Mouse (Mus musculus): ENCODE results near the gene Pml. TPM values are rescaled to one million over a fixed set of nuclear protein-coding genes. Genes with fewer than 3 reads are reported as not detected.
A peak's percentile ranks its signal among the peaks of the same experiment; 100 is the strongest.

Gene Pml
- 5.6 and 8.2 TPM in 2 replicates for polyA plus RNA-seq (2016; fragmentation: Nextera tagmentation; extraction: Ambion mirVana)

GRCm38 (mm10) chr9:58249592-58250192, at the start of gene Pml:
TSS of gene Pml (minus strand) at chr9:58249786.
- H3K36me3 ChIP-seq: no peaks in the 10 kb centered on the region
- peak within 1 kb of the TSS; percentile 62 for H3K4me2 ChIP-seq (replicated peaks)
- H3K9me3 ChIP-seq: no peaks in the 10 kb centered on the region
- H3K27ac ChIP-seq: no peak within 1 kb of the TSS
- H3K4me3 ChIP-seq: peak within 1 kb of the TSS; percentile 32
- H3K27me3 ChIP-seq (replicated peaks): no peaks in the 10 kb centered on the region
- H3K9ac ChIP-seq: peak within 1 kb of the TSS; percentile 53
- no peak for ATAC-seq (ENCODE audit: low FRiP score, low read depth)
- H3K4me1 ChIP-seq: peaks cover 16% of the 10 kb centered on the region
- 2% methylated on average over 16 of the region's 16 CpGs for WGBS

DNA sequence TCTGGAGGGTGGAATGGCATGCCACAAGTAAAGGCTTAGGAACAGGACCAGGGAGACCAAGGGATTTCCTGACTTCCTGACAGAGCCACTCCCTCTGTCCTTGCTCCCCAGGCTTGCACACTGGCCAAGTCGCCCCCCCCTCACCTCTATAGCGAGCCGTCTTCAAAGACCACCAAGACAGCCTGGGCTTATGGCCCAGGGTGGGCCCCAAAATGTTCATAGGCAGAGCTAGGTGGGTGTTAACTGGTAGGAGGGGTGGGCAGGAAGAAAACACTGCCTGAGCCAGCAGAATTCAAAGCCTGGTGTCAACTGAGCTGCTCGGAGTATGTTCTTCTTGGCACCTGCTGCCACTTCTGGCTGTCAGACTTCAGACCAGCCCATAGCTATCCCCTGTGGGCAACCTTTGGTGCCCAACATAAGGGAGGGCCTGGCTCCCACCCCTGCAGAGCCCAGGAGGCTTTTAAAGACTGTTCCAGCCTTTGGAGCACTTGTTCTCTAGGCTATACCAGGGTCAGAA, 48.4 kb upstream of the Pml start:
- Histone ChIP-seq H3K4me2 (replicated peaks) (no peak overlapping the region), H3K27ac (no peak overlapping the region), H3K9ac (no peak overlapping the region), H3K4me1 (no peaks in the 10 kb centered on the region), H3K27me3 (replicated peaks) (no peaks in the 10 kb centered on the region), H3K9me3 (no peaks in the 10 kb centered on the region), H3K4me3 (no peak overlapping the region), H3K36me3 (no peaks in the 10 kb centered on the region)
- 85% methylated on average over 4 of the region's 4 CpGs for WGBS
- no peak for ATAC-seq (ENCODE audit: low FRiP score, low read depth)

- H3K4me2 ChIP-seq (replicated peaks): no peak overlapping the region
- H3K27me3 ChIP-seq (replicated peaks): no peaks in the 10 kb centered on the region
- H3K9ac ChIP-seq: no peak overlapping the region
- no peak for ATAC-seq (ENCODE audit: low FRiP score, low read depth)
- H3K36me3 ChIP-seq: no peaks in the 10 kb centered on the region
- H3K4me3 ChIP-seq: no peak overlapping the region
- 89% methylated on average over 6 of the region's 6 CpGs for WGBS
- no peak overlapping the region for H3K27ac ChIP-seq
- H3K9me3 ChIP-seq: no peaks in the 10 kb centered on the region
- H3K4me1 ChIP-seq: no peaks in the 10 kb centered on the region
These were observed 47.5 kb upstream of the Pml start for GRCm38 (mm10) chr9:58297065-58297464.

- H3K4me1 ChIP-seq: no peaks in the 10 kb centered on the region
- H3K36me3 ChIP-seq: no peaks in the 10 kb centered on the region
- H3K9ac ChIP-seq: no peak overlapping the region
- H3K4me2 ChIP-seq (replicated peaks): no peak overlapping the region
- H3K9me3 ChIP-seq: no peaks in the 10 kb centered on the region
- H3K27ac ChIP-seq: no peak overlapping the region
- H3K27me3 ChIP-seq (replicated peaks): no peaks in the 10 kb centered on the region
- ATAC-seq (ENCODE audit: low FRiP score, low read depth): no peak
- no peak overlapping the region for H3K4me3 ChIP-seq
- 35% methylated on average over 9 of the region's 9 CpGs for WGBS
These were observed 46.3 kb upstream of the Pml start for GRCm38 (mm10) chr9:58295766-58296361.

DNA sequence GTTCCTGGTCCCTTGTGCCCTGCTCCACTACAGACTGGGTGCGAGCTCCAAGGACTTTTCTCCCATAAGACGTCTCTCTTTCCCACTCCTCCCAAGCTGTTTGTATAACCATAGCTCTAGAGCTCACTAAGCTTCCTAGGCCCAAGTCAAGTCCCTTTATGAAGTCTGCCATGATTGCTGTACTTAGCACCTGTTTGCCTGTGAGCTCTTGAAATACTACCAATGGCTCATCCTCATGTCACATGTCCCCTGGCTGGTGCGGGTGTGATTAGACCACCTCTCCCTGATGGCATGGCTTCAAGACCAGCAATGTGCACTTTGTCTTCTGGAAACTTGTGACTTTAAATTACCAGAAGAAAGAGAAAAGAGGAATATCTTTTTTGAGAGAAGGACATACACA, 45.8 kb upstream of the Pml start:
- no peak overlapping the region for H3K4me3 ChIP-seq
- no peaks in the 10 kb centered on the region for H3K36me3 ChIP-seq
- 81% methylated on average over 3 of the region's 3 CpGs for WGBS
- H3K9ac ChIP-seq: no peak overlapping the region
- no peaks in the 10 kb centered on the region for H3K9me3 ChIP-seq
- no peaks in the 10 kb centered on the region for H3K4me1 ChIP-seq
- no peak for ATAC-seq (ENCODE audit: low FRiP score, low read depth)
- H3K27ac ChIP-seq: no peak overlapping the region
- H3K27me3 ChIP-seq (replicated peaks): no peaks in the 10 kb centered on the region
- H3K4me2 ChIP-seq (replicated peaks): no peak overlapping the region

GRCm38 (mm10) chr9:58294527-58294926, 44.9 kb upstream of the Pml start:
- WGBS: 55% methylated on average over 7 of the region's 7 CpGs
- H3K27me3 ChIP-seq (replicated peaks): no peaks in the 10 kb centered on the region
- no peaks in the 10 kb centered on the region for H3K9me3 ChIP-seq
- no peak overlapping the region for H3K9ac ChIP-seq
- no peak overlapping the region for H3K4me3 ChIP-seq
- H3K27ac ChIP-seq: no peak overlapping the region
- no peaks in the 10 kb centered on the region for H3K36me3 ChIP-seq
- no peaks in the 10 kb centered on the region for H3K4me1 ChIP-seq
- no peak overlapping the region for H3K4me2 ChIP-seq (replicated peaks)
- ATAC-seq (ENCODE audit: low FRiP score, low read depth): no peak

DNA sequence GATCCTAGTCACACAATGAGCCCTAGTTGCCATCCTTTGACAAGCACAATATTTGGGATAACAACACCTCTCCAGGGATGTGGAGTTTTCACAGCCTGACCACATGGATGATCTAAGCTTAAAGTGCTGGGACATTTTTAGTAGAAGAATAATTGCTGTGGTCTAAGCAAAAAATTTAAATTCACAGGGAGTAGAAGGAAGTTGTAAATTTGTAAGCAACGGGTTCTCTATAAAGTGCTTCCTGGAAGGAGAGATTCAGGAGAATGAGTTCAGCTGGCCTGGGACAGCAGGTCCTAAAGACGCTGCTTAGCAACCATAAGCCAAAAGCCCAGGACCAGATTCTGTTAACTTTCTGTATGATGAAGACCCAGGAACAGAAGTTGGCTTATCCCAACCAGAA, 40.3 kb upstream of the Pml start:
- H3K9me3 ChIP-seq: no peaks in the 10 kb centered on the region
- H3K4me3 ChIP-seq: no peak overlapping the region
- H3K36me3 ChIP-seq: no peaks in the 10 kb centered on the region
- ATAC-seq (ENCODE audit: low FRiP score, low read depth): no peak
- no peaks in the 10 kb centered on the region for H3K4me1 ChIP-seq
- no peak overlapping the region for H3K4me2 ChIP-seq (replicated peaks)
- H3K27me3 ChIP-seq (replicated peaks): no peaks in the 10 kb centered on the region
- H3K27ac ChIP-seq: no peak overlapping the region
- WGBS: 86% methylated on average over 2 of the region's 2 CpGs
- no peak overlapping the region for H3K9ac ChIP-seq

GRCm38 (mm10) chr9:58289090-58289489, 39.5 kb upstream of the Pml start:
- WGBS: 87% methylated on average over 1 of the region's 1 CpGs
- Histone ChIP-seq H3K27ac (no peak overlapping the region), H3K4me1 (no peaks in the 10 kb centered on the region), H3K4me3 (no peak overlapping the region), H3K9me3 (no peaks in the 10 kb centered on the region), H3K27me3 (replicated peaks) (no peaks in the 10 kb centered on the region), H3K9ac (no peak overlapping the region), H3K36me3 (no peaks in the 10 kb centered on the region), H3K4me2 (replicated peaks) (no peak overlapping the region)
- ATAC-seq (ENCODE audit: low FRiP score, low read depth): no peak

DNA sequence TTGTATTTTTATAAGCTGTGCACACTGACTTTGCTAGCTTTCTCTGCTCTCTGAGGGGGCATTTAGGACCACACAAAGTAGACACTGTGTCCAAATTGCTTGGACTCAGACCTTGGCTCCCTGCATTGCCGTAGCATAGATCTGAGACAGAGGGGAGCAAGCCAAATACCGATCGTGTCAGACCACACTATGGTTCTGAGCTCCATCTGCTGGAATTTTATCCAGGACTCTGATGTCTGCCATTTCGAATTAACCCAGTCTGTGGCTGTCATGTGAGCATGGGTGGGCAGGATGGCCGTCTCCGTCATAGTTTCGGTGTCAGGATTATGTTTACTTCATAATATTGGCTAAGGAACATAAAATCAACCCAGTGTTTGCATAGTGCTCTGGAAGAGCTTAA, 33.8 kb upstream of the Pml start:
- Histone ChIP-seq H3K4me3 (no peak overlapping the region), H3K4me2 (replicated peaks) (no peak overlapping the region), H3K9me3 (no peaks in the 10 kb centered on the region), H3K4me1 (0 out of 2 replicates have a peak, but pooled peaks cover 3% of the 10 kb centered on the region), H3K27ac (no peak overlapping the region), H3K27me3 (replicated peaks) (no peaks in the 10 kb centered on the region), H3K9ac (no peak overlapping the region), H3K36me3 (no peaks in the 10 kb centered on the region)
- WGBS: 80% methylated on average over 7 of the region's 7 CpGs
- no peak for ATAC-seq (ENCODE audit: low FRiP score, low read depth)

GRCm38 (mm10) chr9:58281597-58281996, 32.0 kb upstream of the Pml start:
- Histone ChIP-seq H3K27ac (no peak overlapping the region), H3K4me1 (0 out of 2 replicates have a peak, but pooled peaks cover 3% of the 10 kb centered on the region), H3K4me2 (replicated peaks) (no peak overlapping the region), H3K27me3 (replicated peaks) (no peaks in the 10 kb centered on the region), H3K36me3 (no peaks in the 10 kb centered on the region), H3K4me3 (no peak overlapping the region), H3K9me3 (no peaks in the 10 kb centered on the region), H3K9ac (no peak overlapping the region)
- no peak for ATAC-seq (ENCODE audit: low FRiP score, low read depth)
- WGBS: 49% methylated on average over 3 of the region's 3 CpGs

GRCm38 (mm10) chr9:58280259-58281109, 30.9 kb upstream of the Pml start:
- 0 out of 2 replicates have a peak, but pooled peaks cover 7% of the 10 kb centered on the region for H3K4me1 ChIP-seq
- H3K27ac ChIP-seq: no peak overlapping the region
- no peak overlapping the region for H3K9ac ChIP-seq
- WGBS: 38% methylated on average over 9 of the region's 9 CpGs
- no peak overlapping the region for H3K4me3 ChIP-seq
- H3K9me3 ChIP-seq: no peaks in the 10 kb centered on the region
- peak; percentile 44; the same call in 1 of the 2 replicates for ATAC-seq (ENCODE audit: low FRiP score, low read depth)
- no peak overlapping the region for H3K4me2 ChIP-seq (replicated peaks)
- H3K36me3 ChIP-seq: no peaks in the 10 kb centered on the region
- H3K27me3 ChIP-seq (replicated peaks): no peaks in the 10 kb centered on the region

- no peaks in the 10 kb centered on the region for H3K27me3 ChIP-seq (replicated peaks)
- H3K9ac ChIP-seq: no peak overlapping the region
- WGBS: 70% methylated on average over 5 of the region's 5 CpGs
- H3K9me3 ChIP-seq: no peaks in the 10 kb centered on the region
- ATAC-seq (ENCODE audit: low FRiP score, low read depth): no peak
- no peak overlapping the region for H3K27ac ChIP-seq
- peaks cover 13% of the 10 kb centered on the region; the same call in 1 of the 2 replicates for H3K4me1 ChIP-seq
- no peak overlapping the region for H3K4me2 ChIP-seq (replicated peaks)
- no peaks in the 10 kb centered on the region for H3K36me3 ChIP-seq
- H3K4me3 ChIP-seq: no peak overlapping the region
These were observed 30.2 kb upstream of the Pml start for GRCm38 (mm10) chr9:58279780-58280179.
